Mouse (Mus musculus): Measurements from ENCODE around the gene Ankrd2. TPM values are rescaled to one million over a fixed set of nuclear protein-coding genes. Genes with fewer than 3 reads are reported as not detected.

Gene Ankrd2
- polyA plus RNA-seq, 1 experiment, result not detected

- WGBS, result 84% methylated on average over 7 of the region's 7 CpGs
- DNase-seq (ENCODE audit: low read depth, low spot score), result no peak
Measured at GRCm38 (mm10) chr19:42011123-42011522, 24.7 kb upstream of the Ankrd2 start.

GRCm38 (mm10) chr19:42014231-42014825 lies 21.5 kb upstream of the Ankrd2 start:
- WGBS, result 79% methylated on average over 3 of the region's 3 CpGs
- no peak for DNase-seq (ENCODE audit: low read depth, low spot score)

GRCm38 (mm10) chr19:42015001-42015400 lies 20.8 kb upstream of the Ankrd2 start:
- 77% methylated on average over 6 of the region's 6 CpGs for WGBS
- no peak for DNase-seq (ENCODE audit: low read depth, low spot score)

GRCm38 (mm10) chr19:42016251-42016650 lies 19.5 kb upstream of the Ankrd2 start:
- no peak for DNase-seq (ENCODE audit: low read depth, low spot score)

GRCm38 (mm10) chr19:42016840-42017239 lies 19.0 kb upstream of the Ankrd2 start:
- 52% methylated on average over 5 of the region's 5 CpGs for WGBS
- no peak for DNase-seq (ENCODE audit: low read depth, low spot score)

More at GRCm38 (mm10) chr19:42016251-42016650, 19.5 kb upstream of the Ankrd2 start:
- 75% methylated on average over 4 of the region's 4 CpGs for WGBS

GRCm38 (mm10) chr19:42017399-42018247 lies 18.2 kb upstream of the Ankrd2 start:
- no peak for DNase-seq (ENCODE audit: low read depth, low spot score)
- 62% methylated on average over 8 of the region's 8 CpGs for WGBS

GRCm38 (mm10) chr19:42019011-42019522 lies 16.7 kb upstream of the Ankrd2 start:
- WGBS, result 63% methylated on average over 4 of the region's 4 CpGs
- DNase-seq (ENCODE audit: low read depth, low spot score), result no peak

GRCm38 (mm10) chr19:42021681-42022541 lies 13.9 kb upstream of the Ankrd2 start:
- no peak for DNase-seq (ENCODE audit: low read depth, low spot score)
- 77% methylated on average over 10 of the region's 10 CpGs for WGBS

GRCm38 (mm10) chr19:42022542-42022848 lies 13.3 kb upstream of the Ankrd2 start:
- WGBS, result 81% methylated on average over 2 of the region's 2 CpGs
- DNase-seq (ENCODE audit: low read depth, low spot score), result no peak

- DNase-seq (ENCODE audit: low read depth, low spot score), result peak; percentile 42
- WGBS, result 6% methylated on average over 5 of the region's 5 CpGs
Measured at GRCm38 (mm10) chr19:42026158-42026557, 9.6 kb upstream of the Ankrd2 start.

- no peak for DNase-seq (ENCODE audit: low read depth, low spot score)
- 79% methylated on average over 5 of the region's 5 CpGs for WGBS
Measured at GRCm38 (mm10) chr19:42031112-42031511, 4.7 kb upstream of the Ankrd2 start.

- WGBS, result 93% methylated on average over 14 of the region's 14 CpGs
Measured at GRCm38 (mm10) chr19:42033611-42034010, 2.2 kb upstream of the Ankrd2 start.

GRCm38 (mm10) chr19:42034146-42034775 lies 1.5 kb upstream of the Ankrd2 start:
- no peak for DNase-seq (ENCODE audit: low read depth, low spot score)
- 84% methylated on average over 9 of the region's 9 CpGs for WGBS

More at GRCm38 (mm10) chr19:42033611-42034010, 2.2 kb upstream of the Ankrd2 start:
- no peak for DNase-seq (ENCODE audit: low read depth, low spot score)

GRCm38 (mm10) chr19:42034881-42035455 lies 832 bp upstream of the Ankrd2 start:
- 53% methylated on average over 11 of the region's 11 CpGs for WGBS

GRCm38 (mm10) chr19:42036357-42036756 lies 557 bp downstream of the Ankrd2 start:
- 61% methylated on average over 3 of the region's 3 CpGs for WGBS
- DNase-seq (ENCODE audit: low read depth, low spot score), result no peak

More at GRCm38 (mm10) chr19:42034881-42035455, 832 bp upstream of the Ankrd2 start:
- DNase-seq (ENCODE audit: low read depth, low spot score), result no peak

- WGBS, result 63% methylated on average over 11 of the region's 11 CpGs
Measured at GRCm38 (mm10) chr19:42037167-42037702, 1.4 kb downstream of the Ankrd2 start.

GRCm38 (mm10) chr19:42038310-42038709 lies 2.5 kb downstream of the Ankrd2 start:
- 86% methylated on average over 12 of the region's 12 CpGs for WGBS

More at GRCm38 (mm10) chr19:42037167-42037702, 1.4 kb downstream of the Ankrd2 start:
- no peak for DNase-seq (ENCODE audit: low read depth, low spot score)

GRCm38 (mm10) chr19:42043988-42044387 lies 8.2 kb downstream of the Ankrd2 start:
- no peak for DNase-seq (ENCODE audit: low read depth, low spot score)
- 97% methylated on average over 6 of the region's 6 CpGs for WGBS

More at GRCm38 (mm10) chr19:42038310-42038709, 2.5 kb downstream of the Ankrd2 start:
- no peak for DNase-seq (ENCODE audit: low read depth, low spot score)

Measured in large intestine, adult 2 months (tissue).